Mouse (Mus musculus): ENCODE data around the gene Cfap74.

DNA sequence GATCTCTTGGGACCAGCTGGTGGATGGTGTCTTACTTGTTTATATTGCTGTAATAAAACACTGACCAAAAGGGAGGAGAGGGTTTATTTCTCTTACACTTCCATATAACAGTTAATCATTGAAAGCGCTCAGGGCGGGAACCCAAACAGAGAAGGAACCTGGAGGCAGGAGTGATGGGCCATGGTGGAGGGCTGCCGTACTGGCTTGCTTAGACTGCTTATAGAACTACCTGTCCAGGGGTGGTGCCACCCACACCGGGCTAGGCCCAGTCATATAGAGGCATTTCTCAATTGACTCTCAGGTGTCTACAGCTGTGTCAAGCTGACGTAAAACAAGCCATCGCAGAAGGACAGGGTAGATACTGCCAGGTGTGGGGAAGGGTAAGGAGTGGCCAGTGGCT is 42.2 kb upstream of the Cfap74 start:
- no peak for TF ChIP-seq GATA1 (IDR thresholded peaks at IDR 0.05; ENCODE audit: low read depth, low read length)
- TF ChIP-seq MAFK (IDR thresholded peaks at IDR 0.05; ENCODE audit: borderline replicate concordance, low read depth, low read length): no peak
- no peak for TF ChIP-seq EP300 (IDR thresholded peaks at IDR 0.05; ENCODE audit: low read depth in 1 of 2, low read length in 2 of 2)
- no peak for TF ChIP-seq POLR2A (IDR thresholded peaks at IDR 0.05; ENCODE audit: control insufficient read depth in 1 of 2, insufficient read depth in 1 of 2, low read depth in 1 of 2, low read length in 2 of 2, poor library complexity in 1 of 2)
- no peak for TF ChIP-seq MAX (IDR thresholded peaks at IDR 0.05; ENCODE audit: low read length)
- TF ChIP-seq CHD2 (IDR thresholded peaks at IDR 0.05; ENCODE audit: low read length): no peak
- no peak for TF ChIP-seq ZC3H11A (IDR thresholded peaks at IDR 0.05; ENCODE audit: low read depth, low read length)
- no peak for TF ChIP-seq UBTF (IDR thresholded peaks at IDR 0.05; ENCODE audit: borderline replicate concordance, insufficient read depth, low read depth, low read length)
- TF ChIP-seq CTCF (IDR thresholded peaks at IDR 0.05 in 2 of 3, conservative IDR thresholded peaks at IDR 0.05 in 1 of 3; ENCODE audit: control insufficient read depth in 1 of 3, insufficient read depth in 1 of 3, low read depth in 2 of 3, low read length in 3 of 3, poor library complexity in 1 of 3, severe bottlenecking in 1 of 3): no peak
